Mouse (Mus musculus) thymus, postnatal 0 days (tissue): ENCODE results near the gene Rbbp4. TPM values are rescaled to one million over a fixed set of nuclear protein-coding genes. Genes with fewer than 3 reads are reported as not detected.
"Not testable (repeated sequence)": the region's sequence is repeated elsewhere in the genome, so short reads cannot be mapped to it uniquely, and the experiment has no call there.

ENCODE experiments used
- DNase-seq: peaks from one replicate; pipeline ENCODE4 v3.0.0-alpha.2; 2015; ENCODE audit warnings: low spot score
- polyA plus RNA-seq: library from polyadenylated mRNA; unstranded; fragments of >200 nt; fragmentation: Nextera tagmentation; extraction: Ambion mirVana; gene quantifications from 2 replicates; pipeline ENCODE4 v1.2.1, GENCODE M21; 2015

The Rbbp4 gene
- polyA plus RNA-seq: 504 and 513 TPM in 2 replicates

DNA sequence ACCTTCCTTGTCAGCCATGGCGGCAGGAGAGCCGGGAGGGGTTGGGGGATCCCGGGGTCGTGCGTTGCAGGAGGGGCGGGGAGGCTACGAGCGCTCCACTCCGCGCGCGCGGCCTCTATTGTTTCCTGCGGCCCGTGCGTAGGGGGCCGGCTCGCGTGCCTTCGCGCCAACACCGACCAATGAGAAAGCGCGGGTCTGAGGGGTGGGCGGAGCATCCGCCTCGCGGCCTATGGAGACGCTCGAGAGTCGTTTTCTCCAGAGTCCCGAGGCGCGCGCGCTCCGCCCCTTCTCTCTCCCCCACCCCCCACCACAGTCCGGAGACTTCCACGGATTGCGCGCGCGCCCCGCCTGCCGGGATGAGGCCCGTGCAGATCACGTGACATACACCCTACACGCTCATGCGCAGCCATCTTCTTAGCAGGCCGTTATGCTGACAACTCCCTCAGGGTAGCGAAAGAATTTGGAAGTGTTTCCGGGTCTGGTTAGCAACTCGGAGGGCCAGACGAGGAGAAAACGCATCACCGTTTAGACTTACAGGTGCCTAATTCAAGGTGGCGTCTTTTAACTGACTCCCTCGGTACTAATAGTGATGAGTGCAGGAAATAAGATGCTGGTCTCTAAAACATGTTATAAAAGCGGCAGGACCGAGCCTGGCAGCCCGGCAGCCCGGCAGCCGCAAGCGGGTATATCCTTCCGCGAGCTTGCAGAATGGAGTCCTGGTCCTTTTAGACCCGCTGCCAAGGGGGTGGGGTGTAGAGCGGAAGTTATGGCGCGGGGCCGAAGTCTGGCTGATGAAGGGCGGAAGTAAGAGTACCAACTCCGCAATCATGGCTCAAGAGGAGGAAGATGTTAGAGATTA, at the start of gene Rbbp4, which contains the start of gene Zbtb8os:
Gene Rbbp4 (minus strand): TSS at position 155 of the 859 bp plus-strand sequence.
Gene Zbtb8os (plus strand): TSS at position 480 of the 859 bp plus-strand sequence.
- peak; percentile 100 for DNase-seq

- DNase-seq: no peak
Observed at GRCm38 (mm10) chr4:129384440-129384839, 49.3 kb upstream of the Rbbp4 start.

DNA sequence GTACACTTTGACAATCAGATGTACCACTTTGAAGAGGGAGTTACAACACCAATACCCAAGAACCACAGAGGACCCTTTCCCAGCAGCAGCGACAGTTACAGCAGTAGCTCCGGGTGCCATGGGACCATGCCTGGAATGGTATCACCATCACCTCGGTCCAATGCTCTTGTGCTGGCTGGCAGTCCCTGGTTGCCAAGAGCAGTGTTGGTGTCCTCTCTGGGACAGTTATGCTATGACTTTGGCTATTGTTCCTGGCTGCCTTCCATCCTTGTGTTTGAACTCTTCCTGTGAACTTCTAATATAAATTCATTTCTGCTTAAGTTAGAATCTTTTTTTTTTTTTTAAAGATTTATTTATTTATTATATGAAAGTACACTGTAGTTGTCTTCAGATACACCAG, 48.4 kb upstream of the Rbbp4 start:
- DNase-seq: no peak

GRCm38 (mm10) chr4:129382488-129382887, 47.3 kb upstream of the Rbbp4 start:
- no peak for DNase-seq

DNA sequence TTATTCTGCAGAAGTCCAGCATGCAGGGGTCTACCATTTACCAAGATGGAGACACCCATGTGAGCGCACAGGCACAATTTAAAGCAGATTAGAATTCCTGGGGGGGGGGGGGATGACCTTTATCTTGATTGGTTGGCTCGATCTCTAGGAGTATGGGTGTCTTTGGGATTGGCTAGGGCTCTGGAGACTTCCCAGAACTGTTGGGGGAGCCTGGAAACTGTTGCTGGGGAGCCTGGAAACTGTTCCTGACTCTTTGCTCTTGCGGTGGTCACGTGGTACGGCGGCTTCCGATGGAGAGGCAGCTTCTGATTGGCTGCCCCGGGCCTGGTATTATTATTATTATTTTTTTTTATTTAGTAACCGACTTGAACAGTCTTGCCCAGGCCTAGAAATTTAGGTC, 46.9 kb upstream of the Rbbp4 start:
- no peak for DNase-seq

- DNase-seq: no peak
Observed at GRCm38 (mm10) chr4:129381148-129381547, 46.0 kb upstream of the Rbbp4 start.

DNA sequence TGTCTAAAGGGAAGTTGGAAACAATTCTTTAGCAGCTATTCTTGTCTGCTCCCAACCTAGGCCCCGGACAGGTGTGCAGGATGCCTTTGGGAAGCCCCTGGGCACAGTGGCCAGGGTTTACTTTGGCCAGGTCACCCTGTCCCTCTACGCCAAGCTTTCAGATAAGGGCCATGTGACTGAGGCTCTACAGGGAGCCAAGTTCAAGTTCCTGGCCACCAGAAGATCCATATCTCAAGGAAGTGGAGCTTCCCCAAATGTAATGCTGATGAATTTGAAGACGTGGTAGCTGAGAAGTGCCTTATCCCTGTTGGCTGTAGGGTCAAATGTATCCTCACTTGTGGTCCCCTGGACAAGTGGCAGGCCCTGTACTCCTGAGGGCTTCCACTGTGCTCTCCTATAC, 44.6 kb upstream of the Rbbp4 start:
- no peak for DNase-seq

GRCm38 (mm10) chr4:129377601-129378390, 42.6 kb upstream of the Rbbp4 start, which contains the start of gene Zbtb8a:
TSS of gene Zbtb8a (minus strand) at chr4:129378116.
- DNase-seq: peak; percentile 49

DNA sequence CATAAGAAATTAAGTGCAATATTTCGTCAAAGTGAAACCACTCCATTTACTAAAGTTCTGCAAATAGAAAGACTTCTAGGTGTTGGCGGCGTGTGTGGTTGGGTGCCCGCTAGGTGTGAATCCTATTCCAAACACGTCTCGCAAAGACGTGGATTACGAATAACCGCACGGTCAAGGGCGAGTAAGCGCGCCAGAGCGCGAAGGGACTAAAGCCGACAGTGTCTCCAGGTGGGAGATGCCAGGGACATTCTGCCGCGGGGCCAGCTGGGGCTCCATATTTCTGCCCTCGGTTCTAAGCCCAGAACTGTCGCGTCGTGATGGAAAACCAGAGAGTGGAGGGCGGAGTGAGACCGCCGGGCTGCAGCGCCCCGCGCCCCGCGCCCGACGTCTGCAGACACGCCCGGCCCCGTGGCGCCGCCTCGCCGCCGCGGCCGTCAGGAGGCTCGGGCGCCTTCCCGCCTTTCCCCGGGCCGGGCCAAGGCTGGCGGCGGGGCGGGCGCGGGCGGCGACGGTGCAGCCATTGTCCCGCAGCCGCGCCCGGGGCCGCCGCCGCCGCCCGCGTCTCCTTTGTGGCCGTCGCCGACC, 41.9 kb upstream of the Rbbp4 start:
- peak; percentile 34 for DNase-seq

DNA sequence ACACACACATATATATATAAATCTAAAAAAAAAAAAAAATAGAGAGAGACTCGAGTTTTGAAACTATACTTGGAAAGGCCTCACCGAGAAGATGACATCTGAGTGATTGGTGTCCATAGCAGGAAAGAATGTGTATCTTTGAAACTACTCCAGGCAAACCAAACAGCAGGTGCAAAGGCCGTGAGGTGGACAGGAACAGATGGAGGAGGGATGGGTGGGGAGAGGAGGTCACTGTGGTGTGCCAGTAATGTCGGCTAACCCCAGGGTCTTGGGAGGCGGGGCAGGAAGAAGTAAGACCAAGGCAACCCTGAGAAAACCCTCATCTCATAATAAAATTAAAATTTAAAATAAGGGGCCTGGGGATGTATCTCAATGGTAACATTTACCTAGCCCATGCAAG, 40.7 kb upstream of the Rbbp4 start:
- no peak for DNase-seq

- DNase-seq: no peak
Observed at GRCm38 (mm10) chr4:129375000-129375399, 39.8 kb upstream of the Rbbp4 start.

GRCm38 (mm10) chr4:129374219-129374755, 39.1 kb upstream of the Rbbp4 start:
- DNase-seq: no peak

GRCm38 (mm10) chr4:129373202-129373976, 38.2 kb upstream of the Rbbp4 start:
- DNase-seq: peak; percentile 53

- DNase-seq: no peak
Observed at GRCm38 (mm10) chr4:129371391-129371790, 36.2 kb upstream of the Rbbp4 start.

DNA sequence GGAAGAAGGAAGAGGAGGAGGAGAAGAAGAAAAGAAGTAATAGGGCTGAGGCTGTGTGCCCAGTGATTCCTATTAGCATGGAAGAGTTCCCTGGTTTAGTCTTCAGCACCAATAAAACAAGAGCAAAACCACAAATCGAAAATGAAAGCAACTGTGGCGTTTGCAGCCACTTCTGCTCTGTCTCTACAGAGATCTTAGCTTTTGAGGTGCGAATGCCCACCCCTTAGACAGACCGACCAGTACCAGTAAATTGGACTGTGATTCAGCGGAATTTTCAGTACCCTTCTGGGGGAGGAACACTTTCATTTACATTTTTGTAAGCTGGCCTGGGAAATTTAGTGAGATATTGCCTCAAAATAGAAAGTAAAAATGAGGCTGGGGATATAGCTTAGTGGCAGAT, 30.1 kb upstream of the Rbbp4 start:
- peak; percentile 33 for DNase-seq

GRCm38 (mm10) chr4:129364379-129364778, 29.2 kb upstream of the Rbbp4 start:
- peak; percentile 31 for DNase-seq

DNA sequence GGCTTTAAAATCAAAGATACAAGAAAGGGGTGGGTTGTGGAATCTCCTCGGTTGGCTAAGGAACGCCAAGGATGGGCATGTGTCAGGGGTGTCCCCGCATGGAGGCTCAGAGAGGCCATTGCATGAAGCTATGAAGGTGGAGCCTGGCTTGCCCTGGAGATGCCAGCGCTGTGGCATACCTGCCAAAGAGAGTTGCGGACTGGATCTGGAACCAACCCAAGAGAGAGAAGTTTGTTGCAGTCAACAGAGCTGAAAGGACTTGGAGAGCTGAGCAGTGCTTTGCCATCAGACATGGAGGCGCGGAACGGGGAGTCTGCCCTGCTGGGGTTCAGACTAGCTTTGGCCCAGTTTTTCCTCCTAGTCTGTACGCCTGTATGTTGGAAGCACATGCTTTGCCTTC, 28.3 kb upstream of the Rbbp4 start:
- no peak for DNase-seq

GRCm38 (mm10) chr4:129362771-129363170, 27.6 kb upstream of the Rbbp4 start:
- DNase-seq: no peak

- not testable (repeated sequence) for DNase-seq
Observed at GRCm38 (mm10) chr4:129362238-129362637, 27.1 kb upstream of the Rbbp4 start.

DNA sequence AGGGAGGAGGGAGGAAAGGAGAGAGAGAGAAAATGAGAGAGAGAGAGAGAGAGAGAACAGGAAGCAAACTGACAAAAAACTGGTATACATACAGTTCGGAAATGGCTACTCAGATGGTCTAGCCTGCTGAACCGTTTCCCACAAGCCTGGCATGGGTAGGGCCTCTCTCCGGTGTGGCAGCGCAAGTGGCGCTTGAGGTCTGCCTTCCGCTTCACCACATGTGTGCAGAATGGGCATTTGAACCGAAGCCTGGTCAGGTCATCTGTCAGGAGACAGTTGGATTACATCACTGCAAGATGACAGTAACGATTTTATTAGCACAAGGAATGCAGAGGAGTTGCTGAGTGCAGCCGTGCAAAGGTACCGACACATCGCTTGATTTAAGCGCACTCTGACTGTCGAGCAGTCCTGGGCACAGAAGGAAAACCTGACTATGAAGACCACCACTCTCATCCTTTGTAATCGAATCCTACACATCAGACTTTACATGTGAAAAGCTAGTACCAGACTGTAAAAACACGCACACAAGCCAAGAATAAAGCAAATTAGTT, 22.5 kb upstream of the Rbbp4 start:
- no peak for DNase-seq
